Mouse (Mus musculus) midbrain, embryonic 15.5 days (tissue): ENCODE measurements around the gene Ptprd. TPM values are rescaled to one million over a fixed set of nuclear protein-coding genes. Genes with fewer than 3 reads are reported as not detected.

Source experiments
- ATAC-seq: fragments of 200-750 bp; cut with Nextera tagmentation; replicated peaks from 2 replicates; pipeline ENCODE4 v1.8.0; 2017; ENCODE audit warnings: moderate TSS enrichment
- H3K27ac ChIP-seq: fragments of 300-500 bp; sonication (generic); 2 replicates; pipeline ENCODE4 v1.5.1; 2015; ENCODE audit warnings: mild to moderate bottlenecking, inconsistent platforms
- H3K27me3 ChIP-seq: fragments of 300-500 bp; sonication (generic); replicated peaks from 2 replicates; pipeline ENCODE4 v1.6.1; 2015; ENCODE audit warnings: inconsistent platforms
- H3K36me3 ChIP-seq: fragments of 300-500 bp; sonication (generic); replicated peaks from 2 replicates; pipeline ENCODE4 v1.6.1; 2015; ENCODE audit warnings: inconsistent platforms
- H3K4me1 ChIP-seq: fragments of 300-500 bp; sonication (generic); 2 replicates; pipeline ENCODE4 v1.6.1; 2015; ENCODE audit warnings: inconsistent platforms
- H3K4me2 ChIP-seq: fragments of 300-500 bp; sonication (generic); 2 replicates; pipeline ENCODE4 v1.6.1; 2015; ENCODE audit warnings: inconsistent platforms, mild to moderate bottlenecking, moderate library complexity
- H3K4me3 ChIP-seq: fragments of 300-500 bp; sonication (generic); 2 replicates; pipeline ENCODE4 v1.5.1; 2015; ENCODE audit warnings: mild to moderate bottlenecking, inconsistent platforms
- H3K9ac ChIP-seq: fragments of 300-500 bp; sonication (generic); 2 replicates; pipeline ENCODE4 v1.6.1; 2015; ENCODE audit warnings: mild to moderate bottlenecking, inconsistent platforms
- H3K9me3 ChIP-seq: fragments of 300-500 bp; sonication (generic); 2 replicates; pipeline ENCODE4 v1.6.1; 2016; ENCODE audit warnings: inconsistent platforms
- WGBS: fragments of 180-500 bp; shearing (Covaris S2); methylation state at CpG from one replicate; pipeline ENCODE4 v1.1.7; 2015; ENCODE audit warnings: mixed read lengths; 5-methylcytosine and 5-hydroxymethylcytosine counted together
- polyA plus RNA-seq: library from polyadenylated mRNA; unstranded; fragments of >200 nt; fragmentation: Nextera tagmentation; extraction: Ambion mirVana; gene quantifications from 2 replicates; pipeline ENCODE4 v1.2.1, GENCODE M21; 2015

Ptprd gene
- polyA plus RNA-seq, 1 experiment from 2014 or later: 91.7 TPM

DNA sequence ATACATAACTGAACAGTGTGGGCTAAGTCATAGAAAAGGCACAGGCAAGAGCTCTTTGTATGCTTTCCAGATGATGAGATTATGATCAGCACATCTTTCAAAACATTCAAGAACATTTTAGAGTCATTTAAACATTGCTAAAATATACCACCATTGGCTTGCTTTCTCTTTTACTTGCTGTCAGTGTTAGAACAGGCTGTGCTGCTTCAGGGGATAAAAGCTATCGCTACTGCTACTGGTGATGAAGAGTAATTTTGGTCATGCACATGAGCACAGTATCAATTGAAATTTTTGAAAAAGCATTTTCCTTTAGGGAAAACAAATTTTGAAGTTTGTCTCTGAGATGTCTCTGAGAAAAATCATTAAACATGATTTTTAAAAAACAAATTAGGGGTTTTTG, 1056.7 kb downstream of the Ptprd start:
- Histone ChIP-seq H3K36me3 (no peaks in the 10 kb centered on the region), H3K4me1 (no peaks in the 10 kb centered on the region), H3K27ac (no peak overlapping the region), H3K4me2 (no peak overlapping the region), H3K9ac (no peak overlapping the region), H3K4me3 (no peak overlapping the region), H3K27me3 (no peaks in the 10 kb centered on the region), H3K9me3 (no peaks in the 10 kb centered on the region)
- WGBS: 88% methylated on average over 1 of the region's 1 CpGs
- ATAC-seq: no peak

DNA sequence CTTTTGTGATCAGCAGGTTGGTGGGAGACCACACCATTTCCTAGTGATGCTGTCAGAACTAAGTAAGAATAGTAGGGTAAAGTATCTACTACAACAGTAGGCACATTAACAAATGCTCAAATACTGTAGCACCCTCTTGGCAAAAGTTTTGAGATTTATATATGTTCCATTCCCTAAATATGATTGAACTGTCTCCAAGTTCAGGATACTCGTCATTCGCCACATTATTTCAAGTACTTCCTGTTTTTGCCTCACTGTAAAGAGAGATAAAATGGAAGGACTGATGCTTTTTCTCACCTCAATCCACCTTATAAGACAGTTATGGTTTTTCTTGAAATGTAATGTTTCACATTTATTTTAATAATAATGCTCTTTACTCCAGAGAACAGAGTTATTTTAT, 1086.9 kb downstream of the Ptprd start:
- Histone ChIP-seq H3K9me3 (no peaks in the 10 kb centered on the region), H3K27ac (no peak overlapping the region), H3K27me3 (no peaks in the 10 kb centered on the region), H3K9ac (no peak overlapping the region), H3K4me2 (no peak overlapping the region), H3K36me3 (no peaks in the 10 kb centered on the region), H3K4me3 (no peak overlapping the region), H3K4me1 (no peaks in the 10 kb centered on the region)
- WGBS: 93% methylated on average over 2 of the region's 2 CpGs
- no peak for ATAC-seq

GRCm38 (mm10) chr4:77110894-77111293, 1100.9 kb downstream of the Ptprd start:
- Histone ChIP-seq H3K4me1 (no peaks in the 10 kb centered on the region), H3K9me3 (no peaks in the 10 kb centered on the region), H3K36me3 (no peaks in the 10 kb centered on the region), H3K4me3 (no peak overlapping the region), H3K4me2 (no peak overlapping the region), H3K27me3 (no peaks in the 10 kb centered on the region), H3K9ac (no peak overlapping the region), H3K27ac (no peak overlapping the region)
- WGBS: 82% methylated on average over 1 of the region's 1 CpGs
- no peak for ATAC-seq

DNA sequence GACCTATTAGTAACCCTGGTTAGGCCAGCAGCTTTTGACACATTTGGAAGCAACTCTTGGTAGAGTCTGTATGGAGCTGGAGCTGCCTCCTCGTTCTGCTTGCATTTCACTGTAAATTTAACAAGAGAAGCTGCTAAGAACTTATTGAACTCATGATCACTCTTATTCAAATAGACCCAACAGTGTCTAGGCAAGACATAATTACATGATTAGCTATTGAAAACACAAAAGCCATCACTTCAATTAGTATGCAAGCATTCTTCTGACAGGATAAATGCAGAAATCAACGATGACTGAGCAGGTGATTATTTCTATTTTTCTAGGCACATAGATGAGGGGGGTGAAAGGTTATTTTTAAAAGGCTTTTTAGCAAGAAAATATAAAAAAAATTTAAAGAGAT, 1104.5 kb downstream of the Ptprd start:
- no peaks in the 10 kb centered on the region for H3K36me3 ChIP-seq
- H3K4me1 ChIP-seq: no peaks in the 10 kb centered on the region
- H3K4me3 ChIP-seq: no peak overlapping the region
- no peaks in the 10 kb centered on the region for H3K27me3 ChIP-seq
- H3K4me2 ChIP-seq: no peak overlapping the region
- no peaks in the 10 kb centered on the region for H3K9me3 ChIP-seq
- ATAC-seq: no peak
- no peak overlapping the region for H3K27ac ChIP-seq
- WGBS: 66% methylated on average over 2 of the region's 2 CpGs
- H3K9ac ChIP-seq: no peak overlapping the region

DNA sequence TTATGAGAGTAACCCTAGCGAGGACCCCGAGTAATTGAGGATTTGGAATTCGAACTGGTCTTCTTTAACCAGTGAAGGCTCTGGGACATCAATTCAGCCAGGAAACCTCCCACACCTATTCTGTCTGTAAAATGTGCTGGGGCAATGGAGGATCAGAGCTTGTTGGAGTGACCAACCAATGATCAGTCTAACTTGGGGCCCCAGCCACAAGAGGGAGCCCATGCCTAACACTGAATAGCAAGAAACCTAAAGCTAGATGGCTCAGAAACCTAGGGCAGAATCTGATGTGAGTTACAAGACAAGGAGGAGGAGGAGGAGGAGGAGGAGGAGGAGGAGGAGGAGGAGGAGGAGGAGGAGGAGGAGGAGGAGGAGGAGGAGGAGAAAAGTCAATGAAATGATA, 1128.6 kb downstream of the Ptprd start:
- WGBS: 63% methylated on average over 3 of the region's 3 CpGs
- Histone ChIP-seq H3K27me3 (no peaks in the 10 kb centered on the region), H3K27ac (no peak overlapping the region), H3K4me2 (no peak overlapping the region), H3K9me3 (no peaks in the 10 kb centered on the region), H3K4me3 (no peak overlapping the region), H3K36me3 (no peaks in the 10 kb centered on the region), H3K4me1 (no peaks in the 10 kb centered on the region), H3K9ac (no peak overlapping the region)
- no peak for ATAC-seq

- Histone ChIP-seq H3K27me3 (no peaks in the 10 kb centered on the region), H3K9ac (no peak overlapping the region), H3K27ac (no peak overlapping the region), H3K4me3 (no peak overlapping the region), H3K9me3 (no peaks in the 10 kb centered on the region), H3K4me1 (no peaks in the 10 kb centered on the region), H3K4me2 (no peak overlapping the region), H3K36me3 (no peaks in the 10 kb centered on the region)
- WGBS: 72% methylated on average over 4 of the region's 4 CpGs
- ATAC-seq: no peak
Measured at GRCm38 (mm10) chr4:77077607-77078006, 1134.2 kb downstream of the Ptprd start.

- H3K4me3 ChIP-seq: no peak overlapping the region
- H3K9ac ChIP-seq: no peak overlapping the region
- H3K27ac ChIP-seq: peak overlapping the region; percentile 72
- H3K27me3 ChIP-seq: no peaks in the 10 kb centered on the region
- no peaks in the 10 kb centered on the region for H3K36me3 ChIP-seq
- peak overlapping the region; percentile 13; the same call in 1 of the 2 replicates for H3K4me2 ChIP-seq
- WGBS: 34% methylated on average over 6 of the region's 6 CpGs
- H3K4me1 ChIP-seq: peaks cover 8% of the 10 kb centered on the region
- no peaks in the 10 kb centered on the region for H3K9me3 ChIP-seq
- peak; percentile 60 for ATAC-seq
Measured at GRCm38 (mm10) chr4:77050536-77051207, 1161.1 kb downstream of the Ptprd start.

DNA sequence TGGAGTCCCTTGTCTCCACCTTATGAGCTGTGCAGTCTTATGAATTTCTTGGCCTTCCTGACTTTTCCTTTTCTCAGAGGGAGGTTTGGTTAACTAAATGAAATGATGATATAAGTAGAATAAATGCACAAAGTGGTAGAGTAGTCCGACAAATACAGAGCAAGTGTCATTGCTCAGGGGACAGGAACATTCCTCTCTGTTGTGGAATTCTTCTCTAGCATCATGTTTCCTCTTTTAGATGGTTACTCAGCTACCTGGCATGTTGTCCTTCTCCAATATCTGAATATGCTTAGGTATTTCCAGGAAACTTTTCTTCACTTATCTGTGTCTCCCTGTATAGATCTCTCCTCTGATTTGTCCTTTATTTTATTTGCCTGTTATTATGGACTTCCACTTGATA, 1207.3 kb downstream of the Ptprd start:
- Histone ChIP-seq H3K4me1 (no peaks in the 10 kb centered on the region), H3K4me2 (no peak overlapping the region), H3K4me3 (no peak overlapping the region), H3K27ac (no peak overlapping the region), H3K9ac (no peak overlapping the region), H3K9me3 (no peaks in the 10 kb centered on the region), H3K36me3 (no peaks in the 10 kb centered on the region), H3K27me3 (no peaks in the 10 kb centered on the region)
- ATAC-seq: no peak
- WGBS: 94% methylated on average over 1 of the region's 1 CpGs

DNA sequence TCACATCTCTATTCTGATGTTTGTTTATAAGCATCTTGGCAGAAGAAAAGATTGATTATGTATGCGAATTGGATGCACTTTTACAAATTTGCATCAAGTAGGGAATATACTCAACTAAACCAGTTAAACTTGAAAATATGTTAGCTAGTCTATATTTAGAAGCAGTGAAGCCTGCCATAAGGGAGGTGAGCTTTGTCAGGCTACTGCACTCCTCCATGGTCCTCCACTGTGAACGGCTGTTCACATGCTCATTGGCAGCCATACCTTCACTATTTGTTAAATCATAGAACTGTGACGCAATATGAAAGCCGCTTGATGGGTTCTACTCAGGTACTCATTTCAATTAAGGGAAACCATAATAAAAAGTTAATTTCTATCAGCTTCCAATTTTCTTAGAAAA, 1215.6 kb downstream of the Ptprd start:
- Histone ChIP-seq H3K4me3 (no peak overlapping the region), H3K4me1 (no peaks in the 10 kb centered on the region), H3K27ac (no peak overlapping the region), H3K27me3 (no peaks in the 10 kb centered on the region), H3K9ac (no peak overlapping the region), H3K9me3 (no peaks in the 10 kb centered on the region), H3K36me3 (no peaks in the 10 kb centered on the region), H3K4me2 (no peak overlapping the region)
- no peak for ATAC-seq
- 94% methylated on average over 4 of the region's 4 CpGs for WGBS

GRCm38 (mm10) chr4:76989961-76990360, 1221.8 kb downstream of the Ptprd start:
- H3K4me2 ChIP-seq: no peak overlapping the region
- H3K9me3 ChIP-seq: no peaks in the 10 kb centered on the region
- 86% methylated on average over 1 of the region's 1 CpGs for whole genome bisulfite sequencing
- no peak for ATAC-seq
- no peaks in the 10 kb centered on the region for H3K27me3 ChIP-seq
- no peak overlapping the region for H3K27ac ChIP-seq
- H3K36me3 ChIP-seq: no peaks in the 10 kb centered on the region
- H3K4me1 ChIP-seq: no peaks in the 10 kb centered on the region
- no peak overlapping the region for H3K4me3 ChIP-seq
- H3K9ac ChIP-seq: no peak overlapping the region

- Histone ChIP-seq H3K27me3 (no peaks in the 10 kb centered on the region), H3K9me3 (no peaks in the 10 kb centered on the region), H3K27ac (no peak overlapping the region), H3K4me3 (no peak overlapping the region), H3K4me1 (no peaks in the 10 kb centered on the region), H3K4me2 (no peak overlapping the region), H3K36me3 (no peaks in the 10 kb centered on the region), H3K9ac (no peak overlapping the region)
- ATAC-seq: no peak
- WGBS: 83% methylated on average over 3 of the region's 3 CpGs
Measured at GRCm38 (mm10) chr4:76977056-76977809, 1234.5 kb downstream of the Ptprd start.

DNA sequence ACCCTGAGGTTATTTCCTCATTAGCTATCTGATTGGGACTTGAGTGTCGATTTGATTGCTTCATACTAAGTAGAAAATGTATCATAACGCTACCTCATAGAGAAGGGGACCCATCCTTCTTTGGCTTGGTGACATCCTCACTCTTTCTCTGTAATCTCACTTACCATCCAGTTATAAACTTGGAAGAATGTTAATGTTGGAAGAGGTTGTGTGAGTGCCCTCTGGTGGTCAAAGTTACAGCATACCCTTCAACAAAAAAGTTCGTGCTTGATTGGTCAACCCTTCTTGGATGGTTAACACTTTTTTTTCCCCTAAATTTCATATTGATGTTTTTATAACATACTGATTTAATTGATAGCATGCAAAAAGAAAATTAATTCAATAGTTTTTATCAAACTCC, 1263.5 kb downstream of the Ptprd start:
- no peak overlapping the region for H3K4me2 ChIP-seq
- no peaks in the 10 kb centered on the region for H3K27me3 ChIP-seq
- no peak for ATAC-seq
- H3K36me3 ChIP-seq: no peaks in the 10 kb centered on the region
- no peaks in the 10 kb centered on the region for H3K4me1 ChIP-seq
- H3K9me3 ChIP-seq: no peaks in the 10 kb centered on the region
- H3K9ac ChIP-seq: no peak overlapping the region
- no peak overlapping the region for H3K4me3 ChIP-seq
- WGBS: 56% methylated on average over 3 of the region's 3 CpGs
- H3K27ac ChIP-seq: no peak overlapping the region
